Mouse (Mus musculus) G1E-ER4 (cell line): ENCODE data around the gene Galnt11. TPM values are rescaled to one million over a fixed set of nuclear protein-coding genes. Genes with fewer than 3 reads are reported as not detected.

Experiments used
- GATA1 ChIP-seq: IDR thresholded peaks from one replicate; pipeline ENCODE4 v1.8.0; 2012; ENCODE audit warnings: low read length, inconsistent platforms
- polyA plus RNA-seq: library from polyadenylated mRNA; stranded (reverse); fragments of >175 nt; gene quantifications from 2 replicates; pipeline ENCODE4 v1.2.3, GENCODE M21; 2012

The Galnt11 gene
- not detected in 2 replicates for polyA plus RNA-seq

DNA sequence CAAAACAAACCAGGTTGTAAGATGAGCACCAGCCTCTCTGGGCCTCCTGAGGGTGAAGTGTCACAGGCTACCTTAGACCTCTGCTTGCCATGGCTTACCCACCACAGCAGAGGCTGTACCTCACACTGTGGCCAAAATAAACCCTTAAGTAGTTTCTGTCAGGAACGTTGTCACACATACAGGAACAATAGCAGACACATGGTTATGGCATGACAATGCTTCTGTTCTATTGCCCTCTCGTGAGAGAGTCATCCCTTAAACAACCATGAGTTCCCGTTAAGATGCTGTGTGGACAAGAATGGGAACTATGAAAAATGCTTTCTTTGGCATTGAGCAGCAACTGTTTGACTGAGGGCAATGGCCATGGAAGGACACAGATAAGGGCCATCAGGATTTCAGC, at the start of gene Galnt11:
Gene Galnt11 (plus strand): TSS at position 301 of the 400 bp plus-strand sequence.
- no peak for TF ChIP-seq GATA1

- TF ChIP-seq GATA1: no peak
These were observed 42.4 kb upstream of the Galnt11 start for GRCm38 (mm10) chr5:25179284-25179683.

DNA sequence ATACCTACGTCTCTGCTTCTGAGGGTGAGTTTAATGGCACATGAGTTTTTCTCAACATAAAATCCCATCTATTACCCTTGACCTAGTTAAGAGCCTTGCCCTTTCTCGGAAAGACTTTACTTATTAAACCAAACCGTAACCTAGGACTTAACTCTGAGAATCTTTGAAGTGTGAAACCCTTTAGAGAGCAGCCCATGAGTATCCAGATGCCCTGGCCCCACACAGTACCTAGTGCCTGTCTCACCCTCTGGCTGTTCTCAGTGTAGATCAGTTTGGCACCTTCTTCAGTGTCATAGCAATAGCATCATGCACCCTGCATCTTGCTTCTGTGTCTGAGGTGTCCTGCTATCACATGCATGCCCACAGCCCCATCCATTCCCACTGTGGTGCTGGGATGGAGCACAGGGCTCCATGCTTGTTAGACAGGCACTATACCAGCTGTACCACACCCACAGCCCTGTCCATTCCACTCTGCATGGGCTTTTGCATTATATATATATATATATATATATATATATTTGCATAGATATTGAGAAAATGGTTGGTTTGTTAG, 41.7 kb upstream of the Galnt11 start:
- TF ChIP-seq GATA1: no peak

DNA sequence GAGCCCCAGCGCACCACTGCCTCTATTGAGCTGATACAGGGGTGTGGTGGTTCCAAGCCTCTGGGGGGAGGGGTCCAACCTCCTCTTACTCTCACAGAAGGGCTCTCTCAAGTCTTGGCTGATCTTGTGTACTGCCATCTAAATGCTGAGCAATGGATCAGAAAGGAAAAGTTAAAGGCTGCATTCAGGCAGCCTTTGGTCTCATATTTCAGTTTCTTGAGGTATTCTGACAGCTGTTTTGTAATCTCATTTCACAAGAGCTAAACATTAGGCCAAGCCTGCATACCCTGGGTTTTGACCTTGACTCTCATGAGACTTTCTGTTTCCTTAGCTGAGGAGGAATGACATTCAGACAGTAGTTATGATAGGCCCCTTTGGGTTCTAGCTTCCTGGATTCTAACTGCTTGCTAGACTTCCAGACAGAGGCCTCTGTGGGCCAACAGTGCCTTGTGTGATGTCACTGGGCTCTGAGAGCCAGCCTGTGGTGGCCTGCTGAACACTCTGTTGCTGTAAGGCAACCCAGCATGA, 40.6 kb upstream of the Galnt11 start, which contains the start of gene Galntl5:
Gene Galntl5 (plus strand): TSS at position 457 of the 528 bp plus-strand sequence.
- TF ChIP-seq GATA1: no peak

DNA sequence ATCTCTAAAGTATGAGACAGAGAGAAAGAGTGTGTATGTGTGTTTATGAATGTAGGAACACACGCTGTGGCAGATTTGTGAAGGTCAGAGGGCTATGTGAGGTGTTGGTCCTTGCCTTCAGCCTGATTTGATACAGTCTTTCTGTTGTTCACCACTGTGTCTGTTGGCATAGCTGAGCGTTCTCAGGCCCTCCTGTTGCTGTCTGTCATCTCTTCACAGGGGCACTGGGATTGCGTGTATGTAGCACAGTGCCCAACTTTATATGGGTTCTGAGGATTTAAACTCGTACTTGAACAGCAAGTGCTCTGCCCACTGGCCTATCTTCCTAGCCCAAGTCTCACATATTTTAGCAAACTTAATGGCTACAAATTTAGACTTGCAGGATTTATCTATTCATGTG, 38.1 kb upstream of the Galnt11 start:
- TF ChIP-seq GATA1: no peak

DNA sequence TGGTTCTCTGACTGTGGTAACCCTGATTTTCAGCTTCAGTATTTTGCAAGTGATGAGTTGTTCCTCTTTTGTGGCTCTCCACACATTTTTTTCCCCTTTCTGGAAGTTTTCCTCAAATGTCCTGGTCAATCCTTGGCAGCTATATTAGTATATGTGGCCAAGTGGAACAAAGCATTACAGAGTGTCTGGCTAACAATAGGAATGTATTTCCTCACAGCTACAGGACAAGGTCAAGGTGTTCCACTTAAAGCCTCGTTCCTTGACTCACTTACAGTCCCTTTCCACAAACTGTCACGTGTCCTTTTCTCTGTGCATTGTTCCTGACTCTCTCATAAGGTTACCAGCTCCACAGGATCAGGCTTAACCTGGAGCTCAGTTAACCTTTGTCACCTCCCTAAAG, 37.1 kb upstream of the Galnt11 start:
- no peak for TF ChIP-seq GATA1

DNA sequence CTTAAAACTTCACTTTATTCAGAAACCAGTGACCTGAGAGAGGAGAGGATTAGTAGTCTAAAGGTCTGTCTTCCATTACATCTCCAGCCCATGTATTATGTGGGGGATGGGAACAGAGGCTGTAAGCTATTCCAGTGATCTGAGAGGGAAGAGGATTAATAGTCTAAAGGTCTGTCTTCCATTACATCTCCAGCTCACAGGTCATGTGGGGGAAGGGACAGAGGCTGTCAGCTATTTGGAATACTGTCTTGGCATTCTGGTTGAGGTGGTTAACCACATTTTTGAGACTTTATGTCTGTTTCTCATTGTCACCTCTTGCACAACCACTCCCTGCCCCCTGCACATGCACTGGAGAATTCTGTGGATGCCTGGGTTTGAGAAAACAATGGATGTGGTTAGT, 34.0 kb upstream of the Galnt11 start:
- TF ChIP-seq GATA1: no peak

GRCm38 (mm10) chr5:25188802-25189201, 32.9 kb upstream of the Galnt11 start:
- TF ChIP-seq GATA1: no peak

GRCm38 (mm10) chr5:25190521-25190920, 31.2 kb upstream of the Galnt11 start:
- TF ChIP-seq GATA1: no peak

GRCm38 (mm10) chr5:25211872-25212271, 9.8 kb upstream of the Galnt11 start:
- TF ChIP-seq GATA1: no peak

DNA sequence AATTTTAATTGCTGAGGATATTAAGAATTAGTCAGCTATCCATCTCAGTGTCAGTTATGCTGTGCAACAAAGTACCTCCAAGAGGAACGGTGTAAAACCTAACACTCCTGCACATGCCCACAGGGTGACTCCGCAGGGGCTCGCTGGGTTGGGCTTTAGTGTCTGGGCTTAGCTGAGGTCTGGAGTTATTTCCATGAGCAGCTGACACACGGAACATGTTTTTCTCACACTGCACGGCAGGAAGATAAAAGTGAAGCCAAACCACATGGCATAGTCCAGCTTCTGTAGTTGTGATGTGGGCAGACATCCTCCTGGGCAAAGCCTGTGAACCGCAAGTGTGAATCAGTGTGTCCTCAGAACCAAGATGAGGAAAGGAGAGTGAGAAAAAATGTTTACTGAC, 6.7 kb upstream of the Galnt11 start:
- TF ChIP-seq GATA1: no peak

GRCm38 (mm10) chr5:25222752-25223702, 1.3 kb downstream of the Galnt11 start, which contains the start of gene E130116L18Rik:
E130116L18Rik (minus strand) TSS chr5:25223153.
- TF ChIP-seq GATA1: no peak

DNA sequence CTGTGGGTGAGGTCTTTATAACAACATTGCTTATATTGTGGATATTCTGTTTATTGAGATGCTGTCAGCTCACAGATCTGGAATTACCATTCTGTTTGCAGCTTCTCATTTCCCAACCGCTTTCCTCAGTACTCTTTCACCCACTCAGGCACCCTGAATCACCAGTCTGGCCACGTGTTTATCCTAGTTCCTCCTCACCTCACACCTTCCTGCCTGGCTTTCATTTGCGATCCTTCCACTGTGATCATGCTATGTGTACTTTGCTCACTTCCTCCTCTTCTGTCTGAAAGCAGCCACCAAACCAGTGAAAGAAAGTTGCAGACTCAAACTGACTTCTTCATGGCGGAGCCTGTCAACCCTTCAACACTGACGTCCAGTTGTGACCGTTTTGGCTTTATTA, 21.4 kb downstream of the Galnt11 start:
- TF ChIP-seq GATA1: no peak

- TF ChIP-seq GATA1: no peak
These were observed 24.2 kb downstream of the Galnt11 start for GRCm38 (mm10) chr5:25245806-25246472.

- no peak for TF ChIP-seq GATA1
These were observed 24.8 kb downstream of the Galnt11 start for GRCm38 (mm10) chr5:25246473-25246865.

DNA sequence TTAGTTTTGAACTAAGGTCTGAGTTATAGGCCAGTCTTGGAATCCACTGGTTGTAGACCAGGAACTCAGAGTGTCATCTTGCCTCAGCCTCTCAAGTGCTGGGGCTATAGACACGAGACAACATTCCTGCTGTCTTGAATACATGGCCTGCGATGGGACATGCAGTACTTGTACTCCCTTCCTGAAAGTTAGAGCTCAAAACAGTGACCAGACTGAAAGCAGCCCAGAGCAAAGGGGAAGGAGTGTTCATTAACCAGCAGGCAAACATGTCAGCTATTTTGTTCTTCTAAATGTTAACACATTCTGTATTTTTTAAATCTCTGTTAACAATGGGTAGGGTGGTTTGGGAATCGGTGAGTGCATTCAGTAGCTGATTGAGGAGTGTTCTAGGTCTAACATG, 25.3 kb downstream of the Galnt11 start:
- TF ChIP-seq GATA1: no peak

DNA sequence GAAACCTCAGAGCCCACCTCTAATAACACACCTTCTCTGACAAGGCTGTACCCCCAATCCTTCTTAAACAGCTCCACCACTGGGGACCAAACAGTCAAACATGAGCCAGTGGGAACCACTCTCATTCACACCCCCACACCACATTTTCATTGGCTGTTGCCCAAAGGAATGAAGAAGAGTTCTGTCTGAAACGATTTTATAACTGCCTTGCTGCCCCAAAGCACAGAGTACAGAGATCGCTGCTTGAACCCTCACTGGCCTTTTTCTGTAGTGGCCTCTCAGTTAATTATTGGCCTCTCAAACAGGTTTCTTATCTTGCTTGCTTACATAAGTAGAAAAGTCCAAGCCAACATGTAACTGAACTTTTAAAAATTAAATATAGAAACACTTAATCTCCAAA, 30.7 kb downstream of the Galnt11 start:
- no peak for TF ChIP-seq GATA1
